Mouse (Mus musculus) hindbrain, postnatal 0 days (tissue): ENCODE results near the gene Arl4c. TPM values are rescaled to one million over a fixed set of nuclear protein-coding genes. Genes with fewer than 3 reads are reported as not detected.

Experiments used
- ATAC-seq: fragments of 200-750 bp; cut with Nextera tagmentation; 2 replicates; pipeline ENCODE4 v1.8.0; 2017; ENCODE audit warnings: mild to moderate bottlenecking, moderate TSS enrichment, moderate library complexity
- DNase-seq: peaks from one replicate; pipeline ENCODE4 v3.0.0-alpha.2; 2015; ENCODE audit warnings: low spot score
- H3K27ac ChIP-seq: fragments of 300-500 bp; sonication (generic); 2 replicates; pipeline ENCODE4 v1.5.1; 2014; ENCODE audit warnings: mild to moderate bottlenecking
- H3K27me3 ChIP-seq: fragments of 300-500 bp; sonication (generic); 2 replicates; pipeline ENCODE4 v1.6.1; 2014; ENCODE audit warnings: low read length, mixed read lengths; ENCODE audit not compliant: insufficient read depth
- H3K36me3 ChIP-seq: fragments of 300-500 bp; sonication (generic); 2 replicates; pipeline ENCODE4 v1.6.1; 2014; ENCODE audit warnings: low read length, mixed read lengths; ENCODE audit not compliant: insufficient read depth
- H3K4me1 ChIP-seq: fragments of 300-500 bp; sonication (generic); 2 replicates; pipeline ENCODE4 v1.6.1; 2014; ENCODE audit warnings: antibody characterized with exemption, low read length, mixed read lengths; ENCODE audit not compliant: insufficient read depth
- H3K4me2 ChIP-seq: fragments of 300-500 bp; sonication (generic); 2 replicates; pipeline ENCODE4 v1.6.1; 2014; ENCODE audit warnings: low read depth, mild to moderate bottlenecking, low read length, moderate library complexity, mixed read lengths
- H3K4me3 ChIP-seq: fragments of 300-500 bp; sonication (generic); 2 replicates; pipeline ENCODE4 v1.5.1; 2014; ENCODE audit warnings: low read length
- H3K9ac ChIP-seq: fragments of 300-500 bp; sonication (generic); replicated peaks from 2 replicates; pipeline ENCODE4 v1.6.1; 2014; ENCODE audit warnings: mild to moderate bottlenecking, low read length, moderate library complexity, mixed read lengths
- H3K9me3 ChIP-seq: fragments of 300-500 bp; sonication (generic); 2 replicates; pipeline ENCODE4 v1.6.1; 2016; ENCODE audit warnings: low read length, mixed read lengths
- CTCF ChIP-seq: IDR thresholded peaks from 2 replicates; pipeline ENCODE4 v1.5.1; 2016; ENCODE audit warnings: antibody characterized with exemption, control low read depth, low read depth
- WGBS: fragments of 180-500 bp; shearing (Covaris S2); extraction: QIAGEN DNeasy Blood & Tissue Kit; methylation state at CpG from one replicate; pipeline ENCODE4 v1.1.7; 2014; 5-methylcytosine and 5-hydroxymethylcytosine counted together
- polyA plus RNA-seq: library from polyadenylated mRNA; unstranded; fragments of >200 nt; fragmentation: Nextera tagmentation; extraction: Ambion mirVana; gene quantifications from 2 replicates; pipeline ENCODE4 v1.2.1, GENCODE M21; 2015
- total RNA-seq: library from RNA; depleted of rRNA; stranded (reverse); fragments of >200 nt; gene quantifications from 2 replicates; pipeline ENCODE4 v1.2.3, GENCODE M21; 2014

Gene Arl4c
- total and polyA plus RNA-seq, 2 experiments from 2014 or later: 34.7 to 69.3 TPM

DNA sequence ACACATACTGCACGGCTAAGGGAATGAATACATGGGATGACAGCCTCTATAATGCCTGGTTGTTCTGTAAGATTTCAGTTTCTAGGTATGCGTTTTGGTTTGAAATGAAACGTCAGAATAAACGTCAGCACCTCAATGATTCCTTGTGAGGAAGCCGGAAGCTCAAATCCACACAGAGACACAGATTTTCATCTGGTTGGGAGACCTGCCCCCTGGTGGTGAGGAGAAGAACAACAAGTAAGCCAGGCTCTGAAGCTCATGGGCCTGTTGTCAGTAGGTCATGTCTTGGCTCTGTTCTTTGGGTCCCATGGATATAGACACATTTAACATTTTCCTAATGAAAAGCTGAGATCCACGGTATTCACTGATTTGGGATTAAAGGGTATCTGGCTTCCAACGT, 40.4 kb upstream of the Arl4c start:
- no peaks in the 10 kb centered on the region for H3K9me3 ChIP-seq
- TF ChIP-seq CTCF: peak; percentile 95
- no peak overlapping the region for H3K27ac ChIP-seq
- peak; percentile 82 for DNase-seq
- H3K9ac ChIP-seq: no peak overlapping the region
- 43% methylated on average over 7 of the region's 7 CpGs for WGBS
- no peak overlapping the region for H3K4me3 ChIP-seq
- H3K27me3 ChIP-seq: no peaks in the 10 kb centered on the region
- no peaks in the 10 kb centered on the region for H3K4me1 ChIP-seq
- H3K36me3 ChIP-seq: no peaks in the 10 kb centered on the region
- ATAC-seq: no peak
- H3K4me2 ChIP-seq: no peak overlapping the region

DNA sequence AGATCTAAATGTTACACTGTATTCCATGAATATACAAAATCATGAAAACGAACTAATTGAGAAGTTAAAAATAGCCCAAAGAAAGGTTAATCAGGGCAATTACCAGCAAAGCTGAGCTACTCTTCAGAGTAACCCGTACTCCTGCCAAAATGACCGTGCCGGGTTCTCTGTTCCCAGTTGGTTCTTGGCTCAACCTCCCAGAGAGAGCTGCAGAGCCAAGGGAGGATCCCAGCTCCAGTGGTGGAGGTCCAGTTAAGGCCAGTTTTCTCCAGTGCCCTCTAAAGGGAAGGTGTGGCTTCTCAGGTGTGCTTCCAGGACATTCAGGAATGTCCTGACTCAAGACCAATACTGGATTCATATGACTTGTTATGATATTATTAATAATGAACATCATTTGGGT, 37.5 kb upstream of the Arl4c start:
- ATAC-seq (no peak), DNase-seq (no peak)
- Histone ChIP-seq H3K4me1 (no peaks in the 10 kb centered on the region), H3K27me3 (no peaks in the 10 kb centered on the region), H3K4me3 (no peak overlapping the region), H3K4me2 (no peak overlapping the region), H3K9ac (no peak overlapping the region), H3K9me3 (no peaks in the 10 kb centered on the region), H3K27ac (no peak overlapping the region), H3K36me3 (no peaks in the 10 kb centered on the region)
- WGBS: 48% methylated on average over 4 of the region's 4 CpGs
- TF ChIP-seq CTCF: no peak

DNA sequence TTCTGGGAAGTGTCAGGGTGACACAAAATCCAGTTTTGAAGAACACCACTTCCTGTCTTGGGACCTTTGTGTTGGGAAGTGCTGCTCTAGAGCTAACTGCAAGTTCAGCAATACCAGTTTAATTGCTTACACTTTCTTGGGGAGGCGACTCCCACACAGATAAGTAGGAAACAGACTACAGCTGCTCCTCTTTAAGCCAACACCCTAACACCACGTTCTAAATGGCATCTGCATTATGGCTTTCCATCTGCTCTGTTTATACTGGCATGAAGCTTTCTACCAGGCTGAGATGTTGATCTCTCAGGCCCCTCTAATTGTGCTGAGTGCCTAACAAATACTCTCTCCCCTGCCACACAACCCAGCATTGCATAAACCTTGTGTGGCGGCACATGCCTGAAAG, 36.9 kb upstream of the Arl4c start:
- DNase-seq (no peak), ATAC-seq (no peak)
- WGBS: 73% methylated on average over 3 of the region's 3 CpGs
- H3K4me2 ChIP-seq: no peak overlapping the region
- no peak overlapping the region for H3K4me3 ChIP-seq
- no peaks in the 10 kb centered on the region for H3K9me3 ChIP-seq
- no peak overlapping the region for H3K27ac ChIP-seq
- H3K27me3 ChIP-seq: no peaks in the 10 kb centered on the region
- TF ChIP-seq CTCF: no peak
- no peaks in the 10 kb centered on the region for H3K36me3 ChIP-seq
- no peaks in the 10 kb centered on the region for H3K4me1 ChIP-seq
- no peak overlapping the region for H3K9ac ChIP-seq

DNA sequence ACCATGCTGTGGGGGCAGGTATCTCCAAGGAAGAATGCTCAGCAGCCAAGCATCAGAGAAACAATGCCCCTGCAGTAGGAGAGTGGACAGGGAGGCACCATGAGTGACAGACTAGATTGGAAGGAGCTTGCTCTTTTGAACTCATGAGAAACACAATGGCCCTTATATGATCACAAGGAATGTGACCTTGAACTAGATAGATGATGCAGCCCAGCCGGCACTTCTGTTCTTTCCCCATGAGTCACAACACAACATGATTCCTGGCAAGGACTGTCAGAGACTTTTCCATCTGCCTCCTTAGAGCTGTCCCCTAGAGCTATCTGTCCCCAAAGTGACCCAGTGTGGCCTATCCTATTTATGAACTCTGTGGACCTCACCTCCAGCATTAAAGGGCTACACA, 27.5 kb upstream of the Arl4c start:
- DNase-seq: no peak
- Histone ChIP-seq H3K4me2 (no peak overlapping the region), H3K36me3 (no peaks in the 10 kb centered on the region), H3K27me3 (no peaks in the 10 kb centered on the region), H3K27ac (no peak overlapping the region), H3K9ac (no peak overlapping the region), H3K4me3 (no peak overlapping the region), H3K9me3 (no peaks in the 10 kb centered on the region), H3K4me1 (no peaks in the 10 kb centered on the region)
- TF ChIP-seq CTCF: no peak
- 83% methylated on average over 1 of the region's 1 CpGs for WGBS
- ATAC-seq: no peak

DNA sequence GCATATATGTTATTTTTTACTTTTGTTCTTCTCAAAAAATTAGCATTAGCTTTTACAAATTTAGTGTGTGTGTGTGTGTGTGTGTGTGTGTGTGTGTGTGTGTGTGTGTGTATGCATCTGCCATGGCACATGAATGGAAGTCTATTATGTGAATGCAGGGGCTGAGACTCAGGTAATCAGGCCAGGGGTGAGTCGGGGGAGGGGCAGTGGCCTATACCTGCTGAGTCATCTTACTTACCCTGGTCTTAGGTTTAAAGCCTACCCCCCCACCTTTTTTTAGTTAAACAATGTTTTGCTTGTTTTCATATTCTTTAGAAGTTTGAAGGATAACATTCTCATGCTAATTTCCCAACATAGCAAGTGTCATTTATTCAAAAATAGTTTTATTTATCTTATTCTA, 25.3 kb upstream of the Arl4c start:
- H3K4me3 ChIP-seq: no peak overlapping the region
- H3K4me2 ChIP-seq: no peak overlapping the region
- DNase-seq: no peak
- WGBS: 87% methylated on average over 1 of the region's 1 CpGs
- H3K4me1 ChIP-seq: no peaks in the 10 kb centered on the region
- H3K27me3 ChIP-seq: no peaks in the 10 kb centered on the region
- no peak overlapping the region for H3K27ac ChIP-seq
- no peak for TF ChIP-seq CTCF
- H3K36me3 ChIP-seq: no peaks in the 10 kb centered on the region
- ATAC-seq: no peak
- no peaks in the 10 kb centered on the region for H3K9me3 ChIP-seq
- no peak overlapping the region for H3K9ac ChIP-seq

DNA sequence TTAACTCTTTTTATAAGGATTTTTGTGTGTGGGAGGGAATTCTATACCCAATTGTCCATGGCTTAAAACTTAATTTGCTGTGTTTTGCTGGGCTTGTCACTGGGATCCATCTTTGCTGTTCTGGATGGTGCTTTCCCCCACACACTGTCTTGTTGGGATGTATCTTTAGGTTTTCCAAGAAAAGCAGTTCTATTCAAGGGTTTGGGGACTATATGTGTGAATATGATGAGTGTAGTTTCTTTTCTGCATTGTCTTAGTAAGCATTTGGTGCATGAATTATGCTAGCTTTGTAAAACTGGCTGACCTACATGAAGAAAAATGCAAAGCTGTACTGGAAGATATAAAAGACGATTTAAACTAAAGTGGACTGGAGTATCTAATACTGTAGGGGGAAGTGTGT, 23.7 kb upstream of the Arl4c start:
- no peaks in the 10 kb centered on the region for H3K27me3 ChIP-seq
- no peak for DNase-seq
- no peak overlapping the region for H3K4me3 ChIP-seq
- 70% methylated on average over 1 of the region's 1 CpGs for WGBS
- ATAC-seq: no peak
- H3K36me3 ChIP-seq: no peaks in the 10 kb centered on the region
- no peak overlapping the region for H3K27ac ChIP-seq
- TF ChIP-seq CTCF: no peak
- H3K4me2 ChIP-seq: no peak overlapping the region
- no peaks in the 10 kb centered on the region for H3K9me3 ChIP-seq
- H3K4me1 ChIP-seq: no peaks in the 10 kb centered on the region
- H3K9ac ChIP-seq: no peak overlapping the region

DNA sequence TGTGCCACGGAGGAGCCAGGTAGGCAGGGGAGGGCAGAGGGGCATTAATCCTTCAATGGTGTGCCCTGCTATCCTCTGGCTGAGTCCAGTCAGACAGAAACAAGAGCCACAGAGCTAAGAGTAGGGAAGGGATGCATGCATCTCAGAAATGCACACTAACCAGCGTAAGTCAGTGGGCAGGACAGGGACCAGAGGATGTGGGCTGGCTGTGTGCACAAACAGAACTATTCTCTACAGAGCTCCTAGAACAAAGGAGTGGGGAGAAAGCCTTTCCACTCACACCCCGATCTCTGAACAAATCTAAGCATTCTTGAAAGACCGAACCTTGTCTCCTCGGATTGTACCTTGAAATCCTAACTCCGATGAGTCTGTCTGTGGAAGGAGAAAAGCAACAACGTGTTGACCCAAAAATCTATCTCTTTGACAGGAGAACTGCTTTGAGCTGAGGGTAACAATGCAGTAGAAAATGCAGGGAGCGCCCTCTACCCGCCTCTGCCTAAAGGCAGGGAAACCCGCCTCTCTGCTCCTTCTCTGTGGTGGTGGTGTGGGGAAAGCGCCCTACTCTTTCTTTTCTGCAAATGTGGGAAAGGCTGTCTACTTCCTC, 18.7 kb upstream of the Arl4c start:
- Histone ChIP-seq H3K9me3 (no peaks in the 10 kb centered on the region), H3K9ac (no peak overlapping the region), H3K36me3 (no peaks in the 10 kb centered on the region), H3K27ac (no peak overlapping the region), H3K27me3 (no peaks in the 10 kb centered on the region), H3K4me2 (no peak overlapping the region), H3K4me1 (no peaks in the 10 kb centered on the region), H3K4me3 (no peak overlapping the region)
- DNase-seq (peak; percentile 32), ATAC-seq (no peak)
- WGBS: 41% methylated on average over 11 of the region's 11 CpGs
- TF ChIP-seq CTCF: peak; percentile 39
